Mouse (Mus musculus): Measurements from ENCODE around the gene Grb2.
A peak's percentile ranks its signal among the peaks of the same experiment; 100 is the strongest.

The Grb2 gene

GRCm38 (mm10) chr11:115608421-115609399 is 99.7 kb downstream of the Grb2 start:
- no peak for DNase-seq (ENCODE audit: extremely low spot score)

GRCm38 (mm10) chr11:115606733-115607132 is 101.7 kb downstream of the Grb2 start:
- DNase-seq (ENCODE audit: extremely low spot score): no peak

GRCm38 (mm10) chr11:115604304-115604696 is 104.1 kb downstream of the Grb2 start:
- no peak for DNase-seq (ENCODE audit: extremely low spot score)

DNA sequence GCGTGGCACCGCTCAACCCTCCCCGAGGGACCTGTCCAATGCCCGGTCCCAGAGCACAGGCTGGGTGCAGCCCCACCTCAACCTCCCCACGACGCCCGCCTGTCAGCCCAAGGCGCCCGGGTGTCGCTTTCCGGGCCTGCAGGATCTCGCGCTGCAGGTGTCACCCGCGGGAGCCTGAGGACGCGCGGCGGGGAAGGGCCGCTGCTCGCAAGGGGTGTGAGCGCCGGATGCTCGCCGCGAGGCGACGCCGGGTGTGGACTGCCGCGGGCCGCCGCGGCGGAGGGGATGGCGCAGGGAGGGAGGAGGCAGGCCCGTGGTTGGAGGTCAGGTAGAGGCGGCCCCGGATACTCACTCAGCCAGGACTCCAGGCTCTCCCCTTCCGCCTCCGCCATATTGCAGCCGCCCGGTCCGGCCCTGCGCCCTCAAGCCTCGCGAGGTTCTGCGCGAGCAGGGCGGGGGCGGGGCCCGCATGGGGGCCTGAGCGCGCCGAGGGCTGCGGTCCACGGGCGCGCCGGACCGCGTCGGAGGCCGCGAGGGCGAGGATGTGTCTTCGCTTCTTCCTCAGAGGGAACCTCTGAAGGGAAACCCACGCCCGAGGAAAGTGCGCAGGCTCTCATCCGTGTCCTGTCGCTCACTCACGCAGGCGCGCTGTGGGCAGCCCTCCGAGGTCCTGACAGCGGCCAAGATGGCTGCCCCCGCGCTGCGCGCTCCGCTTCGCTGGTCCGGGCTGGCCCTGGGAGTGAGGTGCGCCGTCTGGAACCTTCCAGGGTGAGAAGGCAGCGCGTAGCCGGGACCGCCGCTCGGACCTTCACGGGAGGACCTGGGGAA is 104.7 kb downstream of the Grb2 start, which contains the start of the genes Mrps7 and Gga3:
Gene Mrps7 (plus strand): TSS at position 450 of the 828 bp plus-strand sequence.
Gene Gga3 (minus strand): TSS at position 576 of the 828 bp plus-strand sequence.
- peak; percentile 89 for DNase-seq (ENCODE audit: extremely low spot score)

- no peak for DNase-seq (ENCODE audit: extremely low spot score)
These were observed 105.3 kb downstream of the Grb2 start for GRCm38 (mm10) chr11:115603128-115603475.

- no peak for DNase-seq (ENCODE audit: extremely low spot score)
These were observed 107.2 kb downstream of the Grb2 start for GRCm38 (mm10) chr11:115601174-115601573.

DNA sequence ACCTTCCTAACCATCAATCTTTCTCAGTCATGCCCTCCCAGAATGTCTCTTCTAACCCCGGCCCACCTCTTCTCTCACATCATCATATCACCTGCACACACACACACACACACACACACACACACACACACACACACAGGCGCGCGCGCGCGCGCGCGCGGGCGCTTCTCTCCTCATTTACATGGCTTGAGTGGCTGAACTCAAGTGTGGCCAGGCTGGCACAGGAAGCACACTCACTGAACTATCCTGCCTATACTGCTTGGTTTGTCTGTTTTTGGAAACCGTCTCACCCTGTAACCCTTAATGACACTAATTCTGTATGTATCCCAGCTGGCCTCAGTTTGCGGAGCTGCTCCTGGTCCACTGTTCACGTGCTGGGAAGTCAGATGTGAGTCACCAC is 107.7 kb downstream of the Grb2 start:
- no peak for DNase-seq (ENCODE audit: extremely low spot score)

- DNase-seq (ENCODE audit: extremely low spot score): no peak
These were observed 108.7 kb downstream of the Grb2 start for GRCm38 (mm10) chr11:115599722-115600121.

GRCm38 (mm10) chr11:115598309-115598708 is 110.1 kb downstream of the Grb2 start:
- no peak for DNase-seq (ENCODE audit: extremely low spot score)

DNA sequence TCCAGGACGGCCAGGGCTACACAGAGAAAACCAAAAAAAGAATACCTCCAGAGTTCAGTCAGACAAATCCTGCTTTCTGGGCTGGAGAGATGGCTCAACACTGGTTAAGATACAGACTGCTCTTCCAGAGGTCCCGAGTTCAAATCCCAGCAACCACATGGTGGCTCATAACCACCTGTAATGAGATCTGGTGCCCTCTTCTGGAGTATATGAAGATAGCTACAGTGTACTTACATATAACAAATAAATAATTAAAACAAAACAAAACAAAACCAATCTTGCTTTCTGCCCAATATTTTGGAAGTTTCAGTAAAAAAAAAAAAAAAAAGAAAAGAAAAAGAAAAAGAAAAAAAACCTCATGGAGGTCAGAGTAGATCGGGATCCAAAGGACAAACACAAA is 113.2 kb downstream of the Grb2 start:
- DNase-seq (ENCODE audit: extremely low spot score): no peak
